Mouse (Mus musculus): ENCODE data around the gene Mgll. TPM values are rescaled to one million over a fixed set of nuclear protein-coding genes. Genes with fewer than 3 reads are reported as not detected.

The Mgll gene
- polyA plus RNA-seq, 1 experiment from 2014 or later = 4.4 TPM

DNA sequence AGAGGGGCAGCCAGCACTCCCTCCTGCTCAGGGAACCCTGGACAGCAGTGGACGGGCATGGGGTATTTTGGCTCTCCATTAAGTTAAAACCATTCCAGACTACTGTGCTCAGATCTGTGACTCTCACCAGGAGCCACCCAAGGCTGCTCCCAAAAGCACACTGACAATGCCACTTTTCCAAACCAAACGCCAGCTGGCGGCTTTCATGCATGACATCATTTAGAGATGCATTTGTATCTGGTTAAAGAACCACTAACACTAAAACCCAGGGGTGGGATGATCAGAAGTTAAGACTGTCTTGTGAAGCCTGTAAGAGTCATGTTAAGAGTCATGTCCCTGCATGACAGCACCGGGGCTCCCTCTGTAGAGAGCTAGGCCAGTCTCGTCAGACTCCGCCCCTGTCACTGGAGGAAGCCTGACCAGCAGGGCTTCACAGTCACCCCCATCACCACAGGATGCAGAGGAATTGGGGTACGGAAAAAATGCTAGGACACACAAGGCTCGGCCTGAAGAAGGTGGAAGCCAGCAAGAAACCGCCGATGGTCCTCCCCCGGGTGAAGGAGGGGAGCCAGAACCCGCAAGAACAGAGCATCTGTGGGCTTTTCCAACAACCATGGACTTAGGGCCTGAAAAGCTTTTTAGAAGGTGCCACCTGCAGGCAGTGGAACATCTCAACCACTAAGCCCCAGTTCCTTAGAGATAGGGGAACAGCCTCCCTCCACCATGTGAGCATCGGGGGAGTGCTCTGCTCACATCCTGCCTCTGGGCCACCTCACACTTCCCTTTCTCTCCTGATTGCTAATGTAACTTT is 103.4 kb downstream of the Mgll start:
- no peaks in the 10 kb centered on the region for H3K9me3 ChIP-seq (ENCODE audit: control insufficient read depth, low read length)
- WGBS = 66% methylated on average over 13 of the region's 13 CpGs
- H3K4me2 ChIP-seq (ENCODE audit: low read depth, low read length, severe bottlenecking) = no peak overlapping the region
- no peaks in the 10 kb centered on the region for H3K36me3 ChIP-seq (ENCODE audit: control insufficient read depth, insufficient read depth, low read length)
- DNase-seq (ENCODE audit: low spot score) = no peak
- no peaks in the 10 kb centered on the region for H3K4me1 ChIP-seq (replicated peaks; ENCODE audit: control insufficient read depth, insufficient read depth, low read length)
- no peak overlapping the region for H3K9ac ChIP-seq (ENCODE audit: low read length)
- H3K27me3 ChIP-seq (ENCODE audit: control insufficient read depth, insufficient read depth, low read length) = no peaks in the 10 kb centered on the region
- no peak for ATAC-seq (replicated peaks; ENCODE audit: low FRiP score)
- no peak overlapping the region for H3K27ac ChIP-seq (ENCODE audit: low read depth, low read length)
- H3K4me3 ChIP-seq (ENCODE audit: low read depth, low read length) = no peak overlapping the region

DNA sequence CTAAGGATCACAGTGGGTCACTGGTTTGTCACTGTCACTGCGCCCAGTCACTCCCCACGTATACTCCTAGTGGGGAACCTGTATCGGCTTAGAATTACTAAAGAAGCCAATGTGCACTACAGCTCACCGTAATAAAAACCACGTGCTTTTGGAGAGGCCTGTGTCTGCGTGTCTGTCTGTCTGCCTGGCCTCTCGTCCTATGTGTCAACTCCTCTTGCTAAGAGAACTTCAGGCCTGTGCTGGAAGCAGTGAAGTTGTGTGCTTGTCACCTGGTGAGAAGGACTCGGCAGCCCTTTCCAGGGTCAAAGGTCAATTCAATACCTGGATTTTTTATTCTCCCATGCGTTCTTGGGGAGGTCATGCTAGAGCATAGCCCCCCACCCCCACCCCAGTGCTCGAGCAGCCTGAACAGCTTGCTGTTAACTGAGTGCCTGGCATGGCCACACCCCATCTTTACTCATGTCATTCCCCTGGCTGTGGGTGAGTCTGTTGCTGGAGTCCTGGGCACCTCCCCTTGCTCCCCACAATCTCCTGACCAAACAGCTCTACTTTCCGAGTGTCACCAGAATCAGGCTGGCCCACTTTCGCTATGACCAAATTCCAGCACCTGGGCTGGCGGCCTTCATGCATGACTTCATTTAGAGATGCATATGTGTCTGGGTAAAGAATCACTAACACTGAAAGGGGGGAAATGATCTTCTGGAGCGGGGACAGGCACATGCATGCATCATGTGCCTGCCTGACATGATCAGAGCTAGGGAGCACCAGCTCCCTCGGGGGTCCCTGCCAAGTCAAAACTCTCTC is 104.2 kb downstream of the Mgll start:
- Histone ChIP-seq H3K27me3 (ENCODE audit: control insufficient read depth, insufficient read depth, low read length) (no peaks in the 10 kb centered on the region), H3K4me2 (ENCODE audit: low read depth, low read length, severe bottlenecking) (no peak overlapping the region), H3K4me3 (ENCODE audit: low read depth, low read length) (no peak overlapping the region), H3K9ac (ENCODE audit: low read length) (no peak overlapping the region), H3K36me3 (ENCODE audit: control insufficient read depth, insufficient read depth, low read length) (no peaks in the 10 kb centered on the region), H3K27ac (ENCODE audit: low read depth, low read length) (no peak overlapping the region), H3K9me3 (ENCODE audit: control insufficient read depth, low read length) (no peaks in the 10 kb centered on the region), H3K4me1 (replicated peaks; ENCODE audit: control insufficient read depth, insufficient read depth, low read length) (no peaks in the 10 kb centered on the region)
- DNase-seq (ENCODE audit: low spot score) (no peak), ATAC-seq (replicated peaks; ENCODE audit: low FRiP score) (no peak)
- WGBS = 75% methylated on average over 15 of the region's 15 CpGs

- H3K4me1 ChIP-seq (replicated peaks; ENCODE audit: control insufficient read depth, insufficient read depth, low read length) = no peaks in the 10 kb centered on the region
- DNase-seq (ENCODE audit: low spot score) = no peak
- no peak overlapping the region for H3K27ac ChIP-seq (ENCODE audit: low read depth, low read length)
- H3K9me3 ChIP-seq (ENCODE audit: control insufficient read depth, low read length) = no peaks in the 10 kb centered on the region
- 92% methylated on average over 4 of the region's 4 CpGs for WGBS
- no peaks in the 10 kb centered on the region for H3K36me3 ChIP-seq (ENCODE audit: control insufficient read depth, insufficient read depth, low read length)
- no peak overlapping the region for H3K9ac ChIP-seq (ENCODE audit: low read length)
- H3K4me2 ChIP-seq (ENCODE audit: low read depth, low read length, severe bottlenecking) = no peak overlapping the region
- no peak for ATAC-seq (replicated peaks; ENCODE audit: low FRiP score)
- no peak overlapping the region for H3K4me3 ChIP-seq (ENCODE audit: low read depth, low read length)
- no peaks in the 10 kb centered on the region for H3K27me3 ChIP-seq (ENCODE audit: control insufficient read depth, insufficient read depth, low read length)
These were observed 105.4 kb downstream of the Mgll start for GRCm38 (mm10) chr6:88829579-88829978.

DNA sequence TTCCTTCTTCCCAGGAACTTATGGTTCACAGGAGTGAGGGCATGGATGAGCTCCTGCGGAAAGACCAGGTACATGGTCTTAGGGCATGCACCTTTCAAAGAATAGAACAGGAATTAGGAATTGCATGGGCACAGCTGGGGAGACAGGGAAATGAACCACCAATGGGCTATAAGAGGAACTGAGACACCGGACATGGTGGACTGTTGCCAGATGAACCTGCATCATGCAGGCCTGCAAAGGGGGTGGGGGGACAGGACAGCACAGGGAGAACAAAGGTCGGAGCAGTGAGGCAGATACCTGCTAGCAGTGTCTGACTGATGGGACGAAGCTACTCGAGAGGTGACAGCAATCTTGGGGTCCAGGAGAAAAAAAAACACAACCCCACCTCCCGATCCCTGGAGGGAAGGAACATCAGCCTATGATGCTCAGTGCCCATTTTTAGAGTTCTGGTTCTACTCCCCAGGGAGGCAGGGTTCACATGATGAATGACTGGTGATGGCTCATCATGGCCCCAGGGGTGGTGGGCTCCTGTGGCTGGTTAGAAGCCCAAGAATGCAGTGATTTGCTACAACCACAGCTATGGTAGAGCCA is 106.0 kb downstream of the Mgll start:
- DNase-seq (ENCODE audit: low spot score) = no peak
- H3K27me3 ChIP-seq (ENCODE audit: control insufficient read depth, insufficient read depth, low read length) = no peaks in the 10 kb centered on the region
- no peaks in the 10 kb centered on the region for H3K4me1 ChIP-seq (replicated peaks; ENCODE audit: control insufficient read depth, insufficient read depth, low read length)
- no peak overlapping the region for H3K4me3 ChIP-seq (ENCODE audit: low read depth, low read length)
- no peak overlapping the region for H3K4me2 ChIP-seq (ENCODE audit: low read depth, low read length, severe bottlenecking)
- H3K36me3 ChIP-seq (ENCODE audit: control insufficient read depth, insufficient read depth, low read length) = no peaks in the 10 kb centered on the region
- H3K9ac ChIP-seq (ENCODE audit: low read length) = no peak overlapping the region
- 90% methylated on average over 6 of the region's 6 CpGs for WGBS
- no peak for ATAC-seq (replicated peaks; ENCODE audit: low FRiP score)
- no peak overlapping the region for H3K27ac ChIP-seq (ENCODE audit: low read depth, low read length)
- H3K9me3 ChIP-seq (ENCODE audit: control insufficient read depth, low read length) = no peaks in the 10 kb centered on the region

- DNase-seq (ENCODE audit: low spot score) (peak; percentile 88), ATAC-seq (replicated peaks; ENCODE audit: low FRiP score) (peak; percentile 42; the same call in 1 of the 2 replicates)
- Histone ChIP-seq H3K4me3 (ENCODE audit: low read depth, low read length) (no peak overlapping the region), H3K27ac (ENCODE audit: low read depth, low read length) (no peak overlapping the region), H3K4me2 (ENCODE audit: low read depth, low read length, severe bottlenecking) (no peak overlapping the region), H3K36me3 (ENCODE audit: control insufficient read depth, insufficient read depth, low read length) (no peaks in the 10 kb centered on the region), H3K27me3 (ENCODE audit: control insufficient read depth, insufficient read depth, low read length) (no peaks in the 10 kb centered on the region), H3K9me3 (ENCODE audit: control insufficient read depth, low read length) (no peaks in the 10 kb centered on the region), H3K4me1 (replicated peaks; ENCODE audit: control insufficient read depth, insufficient read depth, low read length) (no peaks in the 10 kb centered on the region), H3K9ac (ENCODE audit: low read length) (no peak overlapping the region)
- WGBS = 27% methylated on average over 8 of the region's 8 CpGs
These were observed 107.2 kb downstream of the Mgll start for GRCm38 (mm10) chr6:88831456-88831855.

GRCm38 (mm10) chr6:88832663-88833062 is 108.5 kb downstream of the Mgll start:
- no peaks in the 10 kb centered on the region for H3K9me3 ChIP-seq (ENCODE audit: control insufficient read depth, low read length)
- WGBS = 81% methylated on average over 5 of the region's 5 CpGs
- peak; percentile 50 for ATAC-seq (replicated peaks; ENCODE audit: low FRiP score)
- H3K4me3 ChIP-seq (ENCODE audit: low read depth, low read length) = no peak overlapping the region
- no peak overlapping the region for H3K4me2 ChIP-seq (ENCODE audit: low read depth, low read length, severe bottlenecking)
- no peak for DNase-seq (ENCODE audit: low spot score)
- no peak overlapping the region for H3K27ac ChIP-seq (ENCODE audit: low read depth, low read length)
- no peaks in the 10 kb centered on the region for H3K36me3 ChIP-seq (ENCODE audit: control insufficient read depth, insufficient read depth, low read length)
- no peak overlapping the region for H3K9ac ChIP-seq (ENCODE audit: low read length)
- H3K27me3 ChIP-seq (ENCODE audit: control insufficient read depth, insufficient read depth, low read length) = no peaks in the 10 kb centered on the region
- no peaks in the 10 kb centered on the region for H3K4me1 ChIP-seq (replicated peaks; ENCODE audit: control insufficient read depth, insufficient read depth, low read length)

GRCm38 (mm10) chr6:88833340-88834140 is 109.3 kb downstream of the Mgll start:
- H3K36me3 ChIP-seq (ENCODE audit: control insufficient read depth, insufficient read depth, low read length) = no peaks in the 10 kb centered on the region
- no peaks in the 10 kb centered on the region for H3K9me3 ChIP-seq (ENCODE audit: control insufficient read depth, low read length)
- H3K27ac ChIP-seq (ENCODE audit: low read depth, low read length) = no peak overlapping the region
- DNase-seq (ENCODE audit: low spot score) (no peak), ATAC-seq (replicated peaks; ENCODE audit: low FRiP score) (no peak)
- no peaks in the 10 kb centered on the region for H3K27me3 ChIP-seq (ENCODE audit: control insufficient read depth, insufficient read depth, low read length)
- WGBS = 93% methylated on average over 5 of the region's 5 CpGs
- H3K4me3 ChIP-seq (ENCODE audit: low read depth, low read length) = no peak overlapping the region
- H3K4me2 ChIP-seq (ENCODE audit: low read depth, low read length, severe bottlenecking) = no peak overlapping the region
- H3K9ac ChIP-seq (ENCODE audit: low read length) = no peak overlapping the region
- H3K4me1 ChIP-seq (replicated peaks; ENCODE audit: control insufficient read depth, insufficient read depth, low read length) = no peaks in the 10 kb centered on the region

GRCm38 (mm10) chr6:88835047-88835446 is 110.8 kb downstream of the Mgll start:
- no peak overlapping the region for H3K27ac ChIP-seq (ENCODE audit: low read depth, low read length)
- H3K4me2 ChIP-seq (ENCODE audit: low read depth, low read length, severe bottlenecking) = no peak overlapping the region
- WGBS = 76% methylated on average over 5 of the region's 5 CpGs
- no peak overlapping the region for H3K4me3 ChIP-seq (ENCODE audit: low read depth, low read length)
- no peaks in the 10 kb centered on the region for H3K4me1 ChIP-seq (replicated peaks; ENCODE audit: control insufficient read depth, insufficient read depth, low read length)
- H3K36me3 ChIP-seq (ENCODE audit: control insufficient read depth, insufficient read depth, low read length) = no peaks in the 10 kb centered on the region
- no peaks in the 10 kb centered on the region for H3K27me3 ChIP-seq (ENCODE audit: control insufficient read depth, insufficient read depth, low read length)
- no peak for DNase-seq (ENCODE audit: low spot score)
- H3K9ac ChIP-seq (ENCODE audit: low read length) = no peak overlapping the region
- no peak for ATAC-seq (replicated peaks; ENCODE audit: low FRiP score)
- no peaks in the 10 kb centered on the region for H3K9me3 ChIP-seq (ENCODE audit: control insufficient read depth, low read length)
